10 mouse cellular contexts compared by ENCODE assay signal in genomic region chr13:107303322-107303721, GRCm38 (mm10).
"Had no signal": no experiment of that assay in that cellular context is flagged by ENCODE, and none has a peak within 500 bp of the region (broad histone marks: within the 10 kb centered on the region; RNA-seq: fewer than 3 reads in every experiment).

No protein-coding gene starts in this region.

- H3K36me3 ChIP-seq: limb, embryonic 13.5 days; midbrain, embryonic 12.5 days had no signal

- ATAC-seq: midbrain, embryonic 16.5 days had no signal

- H3K4me1 ChIP-seq: limb, embryonic 13.5 days; midbrain, embryonic 12.5 days had no signal

- H3K9ac ChIP-seq: limb, embryonic 13.5 days; liver, embryonic 14.5 days; midbrain, embryonic 12.5 days had no signal

- H3K4me2 ChIP-seq: limb, embryonic 13.5 days; midbrain, embryonic 12.5 days had no signal

- H3K27me3 ChIP-seq: limb, embryonic 13.5 days; midbrain, embryonic 12.5 days had no signal

- H3K9me3 ChIP-seq: limb, embryonic 13.5 days; midbrain, embryonic 12.5 days had no signal

- H3K27ac ChIP-seq: limb, embryonic 13.5 days; liver, embryonic 14.5 days; midbrain, embryonic 12.5 days; stomach, postnatal 0 days had no signal

- H3K4me3 ChIP-seq: limb, embryonic 13.5 days; midbrain, embryonic 12.5 days had no signal

- DNase-seq: kidney, adult 18-20 months; kidney, postnatal 14 days; left cerebral cortex, postnatal 4 days; lung, adult 2 months; thymus, postnatal 4 days had no signal
